Mouse (Mus musculus): Measurements from ENCODE around the gene Marf1.

Marf1 gene

GRCm38 (mm10) chr16:14137976-14138561 is 25.1 kb downstream of the Marf1 start:
- no peak for DNase-seq (ENCODE audit: low spot score in 2 of 2)

GRCm38 (mm10) chr16:14135014-14135413 is 28.1 kb downstream of the Marf1 start:
- DNase-seq (ENCODE audit: low spot score in 2 of 2) = no peak

- no peak for DNase-seq (ENCODE audit: low spot score in 2 of 2)
These were observed 31.3 kb downstream of the Marf1 start for GRCm38 (mm10) chr16:14131838-14132237.

GRCm38 (mm10) chr16:14131376-14131775 is 31.8 kb downstream of the Marf1 start:
- DNase-seq (ENCODE audit: low spot score in 2 of 2) = no peak

GRCm38 (mm10) chr16:14130796-14131195 is 32.4 kb downstream of the Marf1 start:
- no peak for DNase-seq (ENCODE audit: low spot score in 2 of 2)

GRCm38 (mm10) chr16:14128977-14129376 is 34.2 kb downstream of the Marf1 start:
- DNase-seq (ENCODE audit: low spot score in 2 of 2) = no peak

- DNase-seq (ENCODE audit: low spot score in 2 of 2) = no peak
These were observed 37.9 kb downstream of the Marf1 start for GRCm38 (mm10) chr16:14125253-14125652.

- no peak for DNase-seq (ENCODE audit: low spot score in 2 of 2)
These were observed 38.4 kb downstream of the Marf1 start for GRCm38 (mm10) chr16:14124709-14125108.

- no peak for DNase-seq (ENCODE audit: low spot score in 2 of 2)
These were observed 39.2 kb downstream of the Marf1 start for GRCm38 (mm10) chr16:14123901-14124300.

- no peak for DNase-seq (ENCODE audit: low spot score in 2 of 2)
These were observed 40.6 kb downstream of the Marf1 start for GRCm38 (mm10) chr16:14122586-14122985.

- no peak for DNase-seq (ENCODE audit: low spot score in 2 of 2)
These were observed 41.6 kb downstream of the Marf1 start for GRCm38 (mm10) chr16:14121563-14121962.

- no peak for DNase-seq (ENCODE audit: low spot score in 2 of 2)
These were observed 42.2 kb downstream of the Marf1 start for GRCm38 (mm10) chr16:14120941-14121340.

GRCm38 (mm10) chr16:14117299-14117698 is 45.9 kb downstream of the Marf1 start:
- DNase-seq (ENCODE audit: low spot score in 2 of 2) = no peak

GRCm38 (mm10) chr16:14112742-14113141 is 50.4 kb downstream of the Marf1 start:
- no peak for DNase-seq (ENCODE audit: low spot score in 2 of 2)

- no peak for DNase-seq (ENCODE audit: low spot score in 2 of 2)
These were observed 51.0 kb downstream of the Marf1 start for GRCm38 (mm10) chr16:14112133-14112532.

GRCm38 (mm10) chr16:14110922-14111321 is 52.2 kb downstream of the Marf1 start:
- DNase-seq (ENCODE audit: low spot score in 2 of 2) = no peak

- peak in 1 of 2 experiments; percentile 14 for DNase-seq (ENCODE audit: low spot score in 2 of 2)
These were observed 53.4 kb downstream of the Marf1 start for GRCm38 (mm10) chr16:14109651-14110230.

GRCm38 (mm10) chr16:14105891-14106290 is 57.3 kb downstream of the Marf1 start:
- no peak for DNase-seq (ENCODE audit: low spot score in 2 of 2)

GRCm38 (mm10) chr16:14091771-14092170 is 71.4 kb downstream of the Marf1 start:
- DNase-seq (ENCODE audit: low spot score in 2 of 2) = no peak

GRCm38 (mm10) chr16:14089296-14089695 is 73.9 kb downstream of the Marf1 start:
- DNase-seq (ENCODE audit: low spot score in 2 of 2) = no peak

GRCm38 (mm10) chr16:14088249-14088648 is 74.9 kb downstream of the Marf1 start:
- DNase-seq (ENCODE audit: low spot score in 2 of 2) = no peak

GRCm38 (mm10) chr16:14082925-14083324 is 80.2 kb downstream of the Marf1 start:
- no peak for DNase-seq (ENCODE audit: low spot score in 2 of 2)

GRCm38 (mm10) chr16:14070471-14071169 is 92.5 kb downstream of the Marf1 start:
- DNase-seq (ENCODE audit: low spot score in 2 of 2) = no peak

Measured in heart, adult 9 months (tissue).